Mouse (Mus musculus): ENCODE data around the gene Atxn7l1. TPM values are rescaled to one million over a fixed set of nuclear protein-coding genes. Genes with fewer than 3 reads are reported as not detected.
"Not testable (repeated sequence)": the region's sequence is repeated elsewhere in the genome, so short reads cannot be mapped to it uniquely, and the experiment has no call there.

The Atxn7l1 gene
- polyA plus RNA-seq, 1 experiment from 2014 or later: 18.6 TPM

GRCm38 (mm10) chr12:33154732-33155131 lies 7.2 kb downstream of the Atxn7l1 start:
- no peak overlapping the region for H3K4me3 ChIP-seq (replicated peaks)
- H3K27me3 ChIP-seq: no peaks in the 10 kb centered on the region
- no peaks in the 10 kb centered on the region for H3K9me3 ChIP-seq
- peaks cover 25% of the 10 kb centered on the region for H3K4me1 ChIP-seq (replicated peaks)
- no peak overlapping the region for H3K27ac ChIP-seq
- no peak overlapping the region for H3K9ac ChIP-seq (replicated peaks)
- ATAC-seq: no peak; the same call in 1 of the 2 replicates
- no peak overlapping the region for H3K4me2 ChIP-seq (replicated peaks)
- WGBS: 96% methylated on average over 3 of the region's 3 CpGs
- H3K36me3 ChIP-seq: peaks cover 12% of the 10 kb centered on the region; the same call in 1 of the 2 replicates

GRCm38 (mm10) chr12:33156334-33157018 lies 9.0 kb downstream of the Atxn7l1 start:
- Histone ChIP-seq H3K4me1 (replicated peaks) (peaks cover 19% of the 10 kb centered on the region), H3K4me3 (replicated peaks) (no peak overlapping the region), H3K9me3 (no peaks in the 10 kb centered on the region), H3K27me3 (no peaks in the 10 kb centered on the region), H3K9ac (replicated peaks) (no peak overlapping the region), H3K27ac (no peak overlapping the region), H3K4me2 (replicated peaks) (no peak overlapping the region), H3K36me3 (peaks cover 13% of the 10 kb centered on the region; the same call in 1 of the 2 replicates)
- 97% methylated on average over 7 of the region's 7 CpGs for WGBS
- no peak for ATAC-seq

GRCm38 (mm10) chr12:33158256-33158655 lies 10.8 kb downstream of the Atxn7l1 start:
- Histone ChIP-seq H3K27me3 (no peaks in the 10 kb centered on the region), H3K9ac (replicated peaks) (no peak overlapping the region), H3K4me2 (replicated peaks) (no peak overlapping the region), H3K9me3 (no peaks in the 10 kb centered on the region), H3K27ac (no peak overlapping the region), H3K36me3 (peaks cover 13% of the 10 kb centered on the region; the same call in 1 of the 2 replicates), H3K4me1 (replicated peaks) (peaks cover 27% of the 10 kb centered on the region), H3K4me3 (replicated peaks) (no peak overlapping the region)
- 90% methylated on average over 8 of the region's 8 CpGs for WGBS
- ATAC-seq: no peak

GRCm38 (mm10) chr12:33160406-33160805 lies 12.9 kb downstream of the Atxn7l1 start:
- H3K4me2 ChIP-seq (replicated peaks): no peak overlapping the region
- H3K4me1 ChIP-seq (replicated peaks): peaks cover 21% of the 10 kb centered on the region
- no peak overlapping the region for H3K9ac ChIP-seq (replicated peaks)
- no peak overlapping the region for H3K4me3 ChIP-seq (replicated peaks)
- no peak for ATAC-seq
- H3K36me3 ChIP-seq: 0 out of 2 replicates have a peak, but pooled peaks cover 2% of the 10 kb centered on the region
- no peaks in the 10 kb centered on the region for H3K27me3 ChIP-seq
- 86% methylated on average over 7 of the region's 7 CpGs for WGBS
- H3K9me3 ChIP-seq: no peaks in the 10 kb centered on the region
- H3K27ac ChIP-seq: no peak overlapping the region

GRCm38 (mm10) chr12:33162541-33162940 lies 15.0 kb downstream of the Atxn7l1 start:
- H3K9ac ChIP-seq (replicated peaks): no peak overlapping the region
- 0 out of 2 replicates have a peak, but pooled peaks cover 2% of the 10 kb centered on the region for H3K36me3 ChIP-seq
- H3K4me3 ChIP-seq (replicated peaks): no peak overlapping the region
- no peaks in the 10 kb centered on the region for H3K9me3 ChIP-seq
- 52% methylated on average over 12 of the region's 12 CpGs for WGBS
- H3K27ac ChIP-seq: peak overlapping the region; percentile 54; the same call in 1 of the 2 replicates
- H3K27me3 ChIP-seq: no peaks in the 10 kb centered on the region
- H3K4me1 ChIP-seq (replicated peaks): peaks cover 15% of the 10 kb centered on the region
- no peak overlapping the region for H3K4me2 ChIP-seq (replicated peaks)
- ATAC-seq: 0 out of 2 replicates have a peak, but pooled peaks have one; percentile 7

GRCm38 (mm10) chr12:33164019-33164418 lies 16.5 kb downstream of the Atxn7l1 start:
- not testable (repeated sequence) for H3K4me1 ChIP-seq (replicated peaks); H3K27me3 ChIP-seq; H3K4me3 ChIP-seq (replicated peaks); H3K9ac ChIP-seq (replicated peaks); H3K9me3 ChIP-seq; H3K36me3 ChIP-seq; ATAC-seq; H3K27ac ChIP-seq; H3K4me2 ChIP-seq (replicated peaks)
- WGBS: 91% methylated on average over 5 of the region's 5 CpGs

- H3K9ac ChIP-seq (replicated peaks): no peak overlapping the region
- H3K9me3 ChIP-seq: no peaks in the 10 kb centered on the region
- H3K4me3 ChIP-seq (replicated peaks): no peak overlapping the region
- H3K4me1 ChIP-seq (replicated peaks): peaks cover 8% of the 10 kb centered on the region
- H3K27me3 ChIP-seq: no peaks in the 10 kb centered on the region
- no peak for ATAC-seq
- no peak overlapping the region for H3K4me2 ChIP-seq (replicated peaks)
- H3K27ac ChIP-seq: no peak overlapping the region
- WGBS: 63% methylated on average over 8 of the region's 8 CpGs
- no peaks in the 10 kb centered on the region for H3K36me3 ChIP-seq
These were observed 19.2 kb downstream of the Atxn7l1 start for GRCm38 (mm10) chr12:33166712-33167111.

GRCm38 (mm10) chr12:33167545-33167944 lies 20.1 kb downstream of the Atxn7l1 start:
- Histone ChIP-seq H3K36me3 (no peaks in the 10 kb centered on the region), H3K27ac (no peak overlapping the region), H3K27me3 (no peaks in the 10 kb centered on the region), H3K4me1 (replicated peaks) (peaks cover 3% of the 10 kb centered on the region), H3K9me3 (no peaks in the 10 kb centered on the region), H3K4me3 (replicated peaks) (no peak overlapping the region), H3K9ac (replicated peaks) (no peak overlapping the region), H3K4me2 (replicated peaks) (no peak overlapping the region)
- ATAC-seq: no peak
- WGBS: 87% methylated on average over 5 of the region's 5 CpGs

- H3K9me3 ChIP-seq: no peaks in the 10 kb centered on the region
- WGBS: 96% methylated on average over 2 of the region's 2 CpGs
These were observed 21.0 kb downstream of the Atxn7l1 start for GRCm38 (mm10) chr12:33168491-33168890.

GRCm38 (mm10) chr12:33169777-33170494 lies 22.4 kb downstream of the Atxn7l1 start:
- Histone ChIP-seq H3K9ac (replicated peaks) (no peak overlapping the region), H3K4me1 (replicated peaks) (peaks cover 5% of the 10 kb centered on the region; the same call in 1 of the 2 replicates), H3K27me3 (no peaks in the 10 kb centered on the region), H3K9me3 (no peaks in the 10 kb centered on the region), H3K36me3 (no peaks in the 10 kb centered on the region), H3K4me2 (replicated peaks) (no peak overlapping the region), H3K27ac (no peak overlapping the region), H3K4me3 (replicated peaks) (no peak overlapping the region)
- no peak for ATAC-seq
- WGBS: 93% methylated on average over 11 of the region's 11 CpGs

More at GRCm38 (mm10) chr12:33168491-33168890, 21.0 kb downstream of the Atxn7l1 start:
- no peak overlapping the region for H3K4me3 ChIP-seq (replicated peaks)
- H3K9ac ChIP-seq (replicated peaks): no peak overlapping the region
- no peak for ATAC-seq
- H3K36me3 ChIP-seq: no peaks in the 10 kb centered on the region
- no peaks in the 10 kb centered on the region for H3K4me1 ChIP-seq (replicated peaks)
- no peaks in the 10 kb centered on the region for H3K27me3 ChIP-seq
- H3K4me2 ChIP-seq (replicated peaks): no peak overlapping the region
- no peak overlapping the region for H3K27ac ChIP-seq

- Histone ChIP-seq H3K36me3 (no peaks in the 10 kb centered on the region), H3K4me1 (replicated peaks) (peaks cover 12% of the 10 kb centered on the region), H3K9me3 (no peaks in the 10 kb centered on the region), H3K4me3 (replicated peaks) (no peak overlapping the region), H3K27ac (no peak overlapping the region), H3K27me3 (no peaks in the 10 kb centered on the region), H3K4me2 (replicated peaks) (no peak overlapping the region), H3K9ac (replicated peaks) (no peak overlapping the region)
- WGBS: 97% methylated on average over 7 of the region's 7 CpGs
- no peak for ATAC-seq
These were observed 23.3 kb downstream of the Atxn7l1 start for GRCm38 (mm10) chr12:33170822-33171221.

GRCm38 (mm10) chr12:33172926-33173325 lies 25.4 kb downstream of the Atxn7l1 start:
- peaks cover 24% of the 10 kb centered on the region for H3K4me1 ChIP-seq (replicated peaks)
- WGBS: 91% methylated on average over 9 of the region's 9 CpGs
- no peaks in the 10 kb centered on the region for H3K9me3 ChIP-seq
- no peaks in the 10 kb centered on the region for H3K36me3 ChIP-seq
- no peaks in the 10 kb centered on the region for H3K27me3 ChIP-seq
- no peak overlapping the region for H3K4me3 ChIP-seq (replicated peaks)
- no peak for ATAC-seq
- no peak overlapping the region for H3K27ac ChIP-seq
- no peak overlapping the region for H3K4me2 ChIP-seq (replicated peaks)
- no peak overlapping the region for H3K9ac ChIP-seq (replicated peaks)
